ENCODE assay signal across 17 mouse cellular contexts in the genomic region with DNA sequence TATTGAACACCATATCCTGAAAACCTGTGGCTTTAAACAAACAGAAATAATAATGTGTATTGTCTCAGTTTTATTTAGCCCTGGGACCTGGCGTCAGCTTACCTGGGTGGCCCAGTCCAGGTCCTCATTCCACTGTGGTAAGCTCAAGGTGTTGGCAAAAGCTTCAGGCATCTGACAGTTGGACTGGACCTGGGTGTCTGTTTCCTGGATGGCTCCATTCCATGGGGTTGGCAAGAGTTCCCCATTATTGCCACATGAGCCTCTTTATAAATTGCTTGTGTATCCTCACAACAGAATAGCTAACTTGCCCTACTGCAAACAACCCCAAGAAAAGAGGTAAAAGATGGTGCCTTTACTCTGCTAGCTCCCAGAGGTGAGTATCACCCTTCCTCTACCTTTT.
DNase-seq lines count a peak whose midpoint lies in the region; TF ChIP-seq lines count a peak whose summit lies in the region.
"Had no signal": no experiment of that assay in that cellular context is flagged by ENCODE, and none has a peak within 500 bp of the region (broad histone marks: within the 10 kb centered on the region; RNA-seq: fewer than 3 reads in every experiment).

No protein-coding gene starts in this region.

- no peaks in the 10 kb centered on the region for H3K4me1 ChIP-seq in kidney, adult 2 months (ENCODE audit: control insufficient read depth, insufficient read depth, low read length)
- H3K4me1 ChIP-seq: embryonic facial prominence, embryonic 13.5 days; midbrain, embryonic 13.5 days had no signal

- H3K4me3 ChIP-seq in kidney, adult 2 months (ENCODE audit: insufficient read depth, low read depth, low read length) = no peak overlapping the region
- H3K4me3 ChIP-seq: embryonic facial prominence, embryonic 13.5 days; limb, embryonic 15.5 days; midbrain, embryonic 13.5 days; neural tube, embryonic 13.5 days had no signal

- TF ChIP-seq POLR2A in kidney, adult 2 months (IDR thresholded peaks at IDR 0.05; ENCODE audit: low read depth, low read length) = no peak

- 85% methylated on average over 1 of the region's 1 CpGs for whole genome bisulfite sequencing in kidney, adult 2 months

- peak; percentile 33 for DNase-seq in kidney, adult 2 months
- DNase-seq in kidney, adult 8-10 months = no peak
- peak; percentile 82 to 85 for DNase-seq in cerebellum, adult 18-20 months
- peak; percentile 66 to 81 for DNase-seq in cerebellum, postnatal 14 days
- DNase-seq in lung, postnatal 25 days (ENCODE audit: low spot score) = peak; percentile 27
- DNase-seq in spleen, postnatal 10 days (ENCODE audit: low spot score in 2 of 2) = no peak
- DNase-seq in kidney, adult 9 months = no peak
- DNase-seq: B cell, adult 2 months; heart, postnatal 10 days; kidney, adult 11 months; kidney, postnatal 14 days; liver, postnatal 0 days; thymus, postnatal 4 days had no signal

- no peaks in the 10 kb centered on the region for H3K27me3 ChIP-seq in kidney, adult 2 months (replicated peaks; ENCODE audit: control insufficient read depth, insufficient read depth, low read length)
- H3K27me3 ChIP-seq: embryonic facial prominence, embryonic 13.5 days; limb, embryonic 15.5 days; midbrain, embryonic 13.5 days; neural tube, embryonic 13.5 days had no signal

- no peak overlapping the region for H3K27ac ChIP-seq in kidney, adult 2 months (ENCODE audit: insufficient read depth, low read depth, low read length)
- H3K27ac ChIP-seq: embryonic facial prominence, embryonic 13.5 days; limb, embryonic 15.5 days; midbrain, embryonic 13.5 days; neural tube, embryonic 13.5 days had no signal

- TF ChIP-seq CTCF in kidney, adult 2 months (conservative IDR thresholded peaks at IDR 0.05; ENCODE audit: insufficient read depth, insufficient read length, low read depth, low read length) = no peak

- H3K36me3 ChIP-seq in kidney, adult 2 months (ENCODE audit: control insufficient read depth, insufficient read depth, low read length) = no peaks in the 10 kb centered on the region
- H3K36me3 ChIP-seq: embryonic facial prominence, embryonic 13.5 days; limb, embryonic 15.5 days; midbrain, embryonic 13.5 days; neural tube, embryonic 13.5 days had no signal

Comparison
In these comparisons a context has a peak if more than half of its experiments do, and no peak if none do; other contexts are left out.
1. DNase-seq: peak in kidney, adult 2 months (single experiment), cerebellum, adult 18-20 months (2 of 2), cerebellum, postnatal 14 days (2 of 2) and lung, postnatal 25 days (single experiment); none in kidney, adult 8-10 months (0 of 2), spleen, postnatal 10 days (0 of 2) and kidney, adult 9 months (single experiment).